Mouse (Mus musculus) C2C12 (cell line): ENCODE measurements around the gene Hmgb4.

Experiments
- CTCF ChIP-seq: IDR thresholded peaks from one replicate; pipeline ENCODE4 v1.5.1; 2011; ENCODE audit not compliant: control insufficient read depth, insufficient read depth, insufficient read length
- FOSL1 ChIP-seq: IDR thresholded peaks from one replicate; pipeline ENCODE4 v1.8.0; 2011; ENCODE audit warnings: mild to moderate bottlenecking, low read length; ENCODE audit not compliant: poor library complexity, insufficient read depth, severe bottlenecking
- MAX ChIP-seq: IDR thresholded peaks from one replicate; pipeline ENCODE4 v1.6.1; 2011; ENCODE audit warnings: mild to moderate bottlenecking, control low read depth
- MYOD1 ChIP-seq: IDR thresholded peaks from one replicate; pipeline ENCODE4 v1.6.1; 2011; ENCODE audit warnings: low read depth; ENCODE audit not compliant: control insufficient read depth, insufficient read length

DNA sequence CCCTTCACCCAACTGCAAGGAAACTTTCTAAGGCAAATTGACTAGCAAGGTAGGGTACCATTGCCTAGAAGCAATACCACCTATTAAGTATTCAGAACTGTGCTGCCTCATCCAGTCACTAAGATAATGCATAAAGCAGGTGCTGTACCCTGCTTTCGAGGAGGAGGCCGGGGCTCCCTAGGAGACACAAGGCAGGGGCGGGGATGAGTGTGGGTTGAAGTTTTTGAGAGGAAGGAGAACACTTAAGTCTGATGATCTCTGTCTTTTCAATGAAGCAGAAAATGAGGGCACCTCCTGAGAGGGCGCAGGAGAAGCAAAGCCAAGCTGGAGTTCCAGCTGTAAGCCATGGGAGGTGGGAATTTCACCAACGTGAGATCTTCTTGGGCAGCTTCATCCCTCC is 1.5 kb downstream of the Hmgb4 start:
- TF ChIP-seq FOSL1 (no peak), MAX (no peak), CTCF (no peak), MYOD1 (no peak)
